Mouse (Mus musculus) lung, adult 2 months (tissue): ENCODE measurements around the gene Wdr5b.

ENCODE experiments used
- CTCF ChIP-seq: fragments of 200-500 bp; IDR thresholded peaks from 2 replicates; pipeline ENCODE4 v1.5.1; 2011; ENCODE audit warnings: mild to moderate bottlenecking, low read length, control low read depth; ENCODE audit not compliant: insufficient read depth
- POLR2A ChIP-seq: fragments of 200-500 bp; IDR thresholded peaks from 2 replicates; pipeline ENCODE4 v1.6.1; 2011; ENCODE audit warnings: low read depth, mild to moderate bottlenecking, control low read depth, low read length, borderline replicate concordance; ENCODE audit errors: extremely low read depth

GRCm38 (mm10) chr16:36090785-36091509 lies 50.0 kb downstream of the Wdr5b start:
- TF ChIP-seq CTCF (no peak), POLR2A (no peak)
